In the genomic region with DNA sequence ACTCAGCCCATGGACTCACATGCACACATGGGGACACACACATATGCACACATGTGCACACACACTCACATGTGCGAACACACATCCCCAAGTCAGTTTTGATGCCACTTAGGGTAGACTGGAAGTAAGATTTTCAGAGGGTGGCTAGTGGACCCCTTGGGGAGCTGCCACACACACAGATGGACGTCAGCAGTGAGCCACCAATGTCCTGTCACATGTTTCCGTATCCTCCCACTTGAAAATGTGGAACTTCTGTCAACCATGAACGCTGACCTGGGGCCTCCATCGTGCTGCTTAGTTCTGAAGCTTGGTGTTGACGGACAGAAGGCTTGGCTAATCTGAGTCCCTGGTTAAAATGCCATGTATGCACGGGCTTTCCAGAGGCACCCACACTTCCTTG, we compare ENCODE assay signal across 22 mouse cellular contexts. TPM values are rescaled to one million over a fixed set of nuclear protein-coding genes. Genes with fewer than 3 reads are reported as not detected.
DNase-seq lines count a peak whose midpoint lies in the region; TF ChIP-seq lines count a peak whose summit lies in the region.
"Had no signal": no experiment of that assay in that cellular context is flagged by ENCODE, and none has a peak within 500 bp of the region (broad histone marks: within the 10 kb centered on the region; RNA-seq: fewer than 3 reads in every experiment).

No protein-coding gene starts in this region.

- peak; percentile 77 to 82 for DNase-seq in B cell, adult 2 months
- DNase-seq in adrenal gland, postnatal 14 days, result no peak
- DNase-seq in ovary, postnatal 14 days (ENCODE audit: low spot score), result no peak
- DNase-seq in adrenal gland, adult (ENCODE audit: inconsistent age in 2 of 2, low spot score in 1 of 2), result no peak
- DNase-seq: adrenal gland, postnatal 25 days; cerebellum, adult 18-20 months; cerebellum, postnatal 25 days; embryo, embryonic 11 days; gastrocnemius, adult 2 months; heart, postnatal 36 days; lung, adult 18-20 months; lung, postnatal 14 days; right cerebral cortex, postnatal 4 days; thymus, postnatal 36 days had no signal

- H3K27ac ChIP-seq in bone marrow, adult 2 months (ENCODE audit: control insufficient read depth, insufficient read depth, low read depth, low read length, poor library complexity), result peak overlapping the region; percentile 60; the same call in 1 of the 2 replicates
- peak overlapping the region; percentile 89 for H3K27ac ChIP-seq in macrophage
- H3K27ac ChIP-seq in small intestine, adult 2 months (ENCODE audit: insufficient read depth, low read depth, low read length), result peak overlapping the region; percentile 91; the same call in 1 of the 2 replicates
- H3K27ac ChIP-seq: embryonic facial prominence, embryonic 13.5 days; forebrain, embryonic 12.5 days; gastrocnemius, adult 2 months; heart, embryonic 15.5 days; hindbrain, embryonic 14.5 days had no signal

- no peak overlapping the region for H3K4me3 ChIP-seq in bone marrow, adult 2 months (replicated peaks; ENCODE audit: control insufficient read depth, low read depth, low read length)
- H3K4me3 ChIP-seq in macrophage (ENCODE audit: inconsistent target), result no peak overlapping the region
- H3K4me3 ChIP-seq in small intestine, adult 2 months (ENCODE audit: low read depth, low read length), result no peak overlapping the region
- H3K4me3 ChIP-seq: embryonic facial prominence, embryonic 13.5 days; erythroblast, embryonic 14.5 days; forebrain, embryonic 12.5 days; gastrocnemius, adult 2 months; heart, embryonic 15.5 days had no signal

- no peaks in the 10 kb centered on the region for H3K36me3 ChIP-seq in macrophage (ENCODE audit: inconsistent target)
- no peaks in the 10 kb centered on the region for H3K36me3 ChIP-seq in small intestine, adult 2 months (ENCODE audit: control insufficient read depth, insufficient read depth, low read length)
- H3K36me3 ChIP-seq: embryonic facial prominence, embryonic 13.5 days; forebrain, embryonic 12.5 days; heart, embryonic 15.5 days had no signal

- H3K4me1 ChIP-seq in bone marrow, adult 2 months (ENCODE audit: control insufficient read depth, insufficient read depth, low read length), result peaks cover 10% of the 10 kb centered on the region
- H3K4me1 ChIP-seq in small intestine, adult 2 months (ENCODE audit: control insufficient read depth, insufficient read depth, insufficient read length, low read length), result peaks cover 33% of the 10 kb centered on the region; the same call in 1 of the 2 replicates
- H3K4me1 ChIP-seq: embryonic facial prominence, embryonic 13.5 days; forebrain, embryonic 12.5 days had no signal

- WGBS in bone marrow, adult 2 months, result 15% methylated on average over 7 of the region's 7 CpGs
- 14% methylated on average over 7 of the region's 7 CpGs for WGBS in macrophage (ENCODE audit: missing documents)
- WGBS in small intestine, adult 2 months, result 83% methylated on average over 7 of the region's 7 CpGs

- no peaks in the 10 kb centered on the region for H3K27me3 ChIP-seq in small intestine, adult 2 months (ENCODE audit: control insufficient read depth, insufficient read depth, low read length)
- H3K27me3 ChIP-seq: embryonic facial prominence, embryonic 13.5 days; forebrain, embryonic 12.5 days; heart, embryonic 15.5 days had no signal

- no peaks in the 10 kb centered on the region for H3K79me2 ChIP-seq in macrophage (ENCODE audit: inconsistent target)

- TF ChIP-seq POLR2A in bone marrow, adult 2 months (IDR thresholded peaks at IDR 0.05; ENCODE audit: borderline replicate concordance, control insufficient read depth, low read depth, low read length), result no peak
- TF ChIP-seq POLR2A in small intestine, adult 2 months (IDR thresholded peaks at IDR 0.05; ENCODE audit: low read depth, low read length), result no peak

- TF ChIP-seq CTCF in bone marrow, adult 2 months (IDR thresholded peaks at IDR 0.05; ENCODE audit: control insufficient read depth, insufficient read depth, low read length), result no peak
- TF ChIP-seq CTCF in small intestine, adult 2 months (IDR thresholded peaks at IDR 0.05; ENCODE audit: extremely low read depth, insufficient read length, insufficient replicate concordance, low read depth, low read length), result no peak

RNA-seq across cellular contexts. Expression of gene B4galt5, which starts 32.6 kb away (rescaled TPM):
- 3.7 and 5.7 TPM in 2 replicates for polyA plus RNA-seq in bone marrow, adult 2 months (2011; ENCODE audit: insufficient read depth, insufficient read length, low replicate concordance, missing spikeins)
- 100 to 1,000 TPM; 105 to 608 (median 250) TPM for total RNA-seq in macrophage (2018; cell fraction: chromatin; rRNA removed)
- 100 to 1,000 TPM in 24 of 26 experiments, 10 to 100 TPM in 2; 82.2 to 467 (median 135) TPM for total RNA-seq in macrophage (2018; cell fraction: cytosol; rRNA removed)
- 100 to 1,000 TPM; 170 to 581 (median 315) TPM for total RNA-seq in macrophage (2018; cell fraction: nucleus; rRNA removed)
- 64.6 to 115 TPM (median 81.1 TPM) in 3 replicates for polyA plus RNA-seq in macrophage (2018)
- 24.8 and 84.7 TPM in 2 replicates for polyA plus RNA-seq in small intestine, adult 2 months (2012; rRNA removed)
- 75.6 and 77.7 TPM in 2 replicates for total RNA-seq in adrenal gland, postnatal 14 days (2021)

RNA-seq across cellular contexts. Expression of gene Slc9a8, which starts 39.9 kb away (rescaled TPM):
- polyA plus RNA-seq in bone marrow, adult 2 months (2011; ENCODE audit: insufficient read depth, insufficient read length, low replicate concordance, missing spikeins), result 20.2 and 49.4 TPM in 2 replicates
- 100 to 1,000 TPM; 151 to 296 (median 212) TPM for total RNA-seq in macrophage (2018; cell fraction: chromatin; rRNA removed)
- total RNA-seq in macrophage (2018; cell fraction: cytosol; rRNA removed), result 10 to 100 TPM; 11.3 to 25.3 (median 16.9) TPM
- total RNA-seq in macrophage (2018; cell fraction: nucleus; rRNA removed), result 100 to 1,000 TPM in 23 of 26 experiments, 10 to 100 TPM in 3; 82.7 to 162 (median 126) TPM
- polyA plus RNA-seq in macrophage (2018), result 16.4 to 30.0 TPM (median 19.1 TPM) in 3 replicates
- 19.8 and 34.8 TPM in 2 replicates for polyA plus RNA-seq in small intestine, adult 2 months (2012; rRNA removed)
- total RNA-seq in adrenal gland, postnatal 14 days (2021), result 32.1 and 38.2 TPM in 2 replicates

Comparison
In these comparisons a context has a peak if more than half of its experiments do, and no peak if none do; other contexts are left out.
1. DNase-seq: peak in B cell, adult 2 months (2 of 2); none in adrenal gland, postnatal 14 days (single experiment), ovary, postnatal 14 days (single experiment) and adrenal gland, adult (0 of 2).
2. Peak in every context shown above with its lines, with median percentiles within 50 percentile points of each other: H3K27ac ChIP-seq.